Mouse (Mus musculus): ENCODE data around the gene V1rd19.
A peak's percentile ranks its signal among the peaks of the same experiment; 100 is the strongest.
"Not testable (repeated sequence)": the region's sequence is repeated elsewhere in the genome, so short reads cannot be mapped to it uniquely, and the experiment has no call there.

The V1rd19 gene

DNA sequence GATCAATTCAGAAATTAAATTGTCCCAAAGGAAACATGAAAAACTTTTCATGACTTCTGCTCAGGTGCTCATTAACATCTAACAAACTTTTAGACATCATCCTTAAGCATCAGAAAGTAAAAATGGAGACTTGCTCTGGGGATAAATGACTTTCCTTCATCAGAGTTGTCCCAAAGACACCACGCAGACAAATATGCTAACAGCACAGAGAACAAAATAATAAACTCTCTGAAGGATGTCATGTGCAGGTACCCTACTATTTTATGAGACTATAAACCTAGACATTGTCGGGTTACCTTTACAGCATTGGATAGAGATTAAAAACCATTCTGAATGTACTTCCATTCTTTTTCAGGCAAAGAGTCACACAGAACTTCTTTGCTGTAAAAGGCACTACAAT, at the start of gene V1rd19:
Gene V1rd19 (plus strand): TSS at position 301 of the 400 bp plus-strand sequence.
- no peak for DNase-seq (ENCODE audit: low spot score in 2 of 2)

DNA sequence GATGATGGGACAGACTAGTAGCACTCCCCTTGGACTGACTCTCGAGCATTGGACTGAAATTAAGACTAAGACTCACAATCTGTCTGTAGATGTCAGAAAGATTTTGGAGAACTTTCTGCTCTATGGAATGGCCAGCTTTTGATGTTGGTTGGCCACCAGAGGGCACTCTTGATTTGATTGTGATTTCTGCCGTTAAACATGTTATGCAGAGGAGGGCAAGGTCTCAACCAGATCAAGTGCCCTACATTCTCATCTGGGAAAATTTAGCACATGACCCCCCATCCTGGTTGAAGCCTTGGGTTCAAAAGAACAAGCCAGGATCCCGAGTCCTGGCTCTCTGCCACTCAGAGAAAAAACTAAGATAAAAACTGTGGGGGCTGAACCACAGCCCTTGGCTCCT, 33.4 kb upstream of the V1rd19 start:
- DNase-seq (ENCODE audit: low spot score in 2 of 2) = peak in 1 of 2 experiments; percentile 21

DNA sequence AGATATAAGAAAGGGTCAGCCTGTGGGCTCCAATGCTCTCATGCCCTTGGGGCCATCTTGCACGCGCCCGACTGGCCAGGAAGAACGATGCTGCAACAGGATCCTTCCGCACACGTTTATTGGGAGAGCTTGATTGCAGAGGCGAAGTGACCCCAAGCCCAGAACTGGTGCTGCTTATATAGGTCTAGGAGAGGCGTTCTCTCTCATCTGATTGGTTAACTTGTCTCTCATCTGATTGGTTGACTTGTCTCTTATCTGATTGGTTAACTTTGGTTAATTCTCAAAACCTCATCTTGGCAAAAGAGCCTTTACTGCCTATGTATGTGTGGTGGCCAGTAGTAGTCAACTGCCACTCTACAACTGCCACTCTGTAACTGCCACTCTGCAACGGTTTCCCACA, 27.2 kb upstream of the V1rd19 start, which contains the start of gene Vmn1r181:
Gene Vmn1r181 (plus strand): TSS at position 301 of the 400 bp plus-strand sequence.
- not testable (repeated sequence) for DNase-seq (ENCODE audit: low spot score in 2 of 2)

DNA sequence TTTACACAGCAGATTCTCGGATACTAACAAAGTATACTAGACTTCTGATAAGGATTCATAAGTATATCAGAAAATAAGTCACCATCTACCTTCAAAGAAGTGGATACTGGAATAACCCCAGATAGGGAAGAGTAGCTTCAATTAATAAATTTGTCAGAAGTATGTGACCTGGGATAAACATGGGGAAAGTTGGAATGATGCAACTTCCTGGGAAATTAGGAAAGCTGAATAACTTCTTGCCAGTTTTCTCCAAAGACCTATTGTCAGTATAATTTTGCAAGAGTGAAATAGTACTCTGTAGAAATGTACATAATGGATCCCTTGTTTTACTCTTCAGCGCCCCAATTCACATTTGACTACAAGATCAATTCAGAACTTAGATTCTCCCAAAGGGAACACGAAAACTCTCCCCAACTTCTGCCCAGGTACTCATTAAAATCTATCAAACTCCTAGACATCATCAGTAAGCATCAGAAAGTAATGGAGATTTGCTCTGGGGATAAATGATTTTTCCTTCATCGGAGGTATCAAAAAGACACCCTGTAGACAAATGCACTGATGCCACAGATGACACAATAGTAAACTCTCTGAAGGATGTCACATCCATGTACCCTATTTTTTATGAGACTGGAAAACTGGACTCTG, 51.3 kb downstream of the V1rd19 start, which contains the start of gene Vmn1r183:
Gene Vmn1r183 (plus strand): TSS at position 595 of the 645 bp plus-strand sequence.
- no peak for DNase-seq (ENCODE audit: low spot score in 2 of 2)

Measured in left cerebral cortex, adult 9 months (tissue).